Mouse (Mus musculus): ENCODE measurements around the gene Ltb4r1.

Ltb4r1 gene

DNA sequence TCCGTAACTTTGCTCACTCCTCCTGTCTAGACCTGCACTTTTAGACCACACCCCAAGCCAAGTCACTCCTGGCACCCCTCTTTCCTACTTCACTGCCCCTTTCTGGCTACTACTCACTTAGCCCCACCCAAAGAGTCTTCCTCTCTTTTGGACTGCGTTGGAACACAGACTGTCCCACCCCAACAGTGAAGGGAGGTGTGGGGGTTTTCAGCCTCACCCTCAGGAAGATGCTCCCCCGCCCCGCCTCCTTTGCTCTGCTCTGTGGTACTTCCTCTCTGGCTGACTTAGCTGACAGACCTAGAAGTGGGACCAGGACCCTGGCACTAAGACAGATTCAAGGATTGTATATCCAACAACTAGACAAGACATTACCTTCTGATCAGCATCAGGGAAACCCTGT is at the start of gene Ltb4r1:
TSS of gene Ltb4r1 (plus strand) at position 267 of the 400 bp plus-strand sequence.
- DNase-seq (ENCODE audit: low spot score in 2 of 2): no peak

DNA sequence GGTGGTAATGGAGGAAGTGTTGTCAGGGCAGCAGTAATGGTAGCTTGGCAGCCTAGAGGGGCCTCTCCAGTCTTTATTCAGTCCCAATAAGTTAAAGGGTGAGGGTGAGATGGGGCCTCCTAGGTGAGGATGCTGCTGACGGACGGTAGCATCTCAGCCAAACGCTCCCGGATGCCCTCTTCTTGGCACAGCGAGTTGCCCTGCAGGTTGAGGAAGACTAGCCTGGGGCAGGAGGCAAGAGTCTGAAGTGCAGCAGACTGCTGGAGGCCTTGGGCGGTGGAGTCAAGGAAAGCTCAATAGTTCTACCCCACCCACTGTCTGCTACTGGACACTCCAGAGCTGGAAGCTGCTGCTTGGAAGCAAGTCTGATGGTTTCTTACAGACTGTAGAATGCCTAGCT is 49.5 kb upstream of the Ltb4r1 start:
- no peak for DNase-seq (ENCODE audit: low spot score in 2 of 2)

DNA sequence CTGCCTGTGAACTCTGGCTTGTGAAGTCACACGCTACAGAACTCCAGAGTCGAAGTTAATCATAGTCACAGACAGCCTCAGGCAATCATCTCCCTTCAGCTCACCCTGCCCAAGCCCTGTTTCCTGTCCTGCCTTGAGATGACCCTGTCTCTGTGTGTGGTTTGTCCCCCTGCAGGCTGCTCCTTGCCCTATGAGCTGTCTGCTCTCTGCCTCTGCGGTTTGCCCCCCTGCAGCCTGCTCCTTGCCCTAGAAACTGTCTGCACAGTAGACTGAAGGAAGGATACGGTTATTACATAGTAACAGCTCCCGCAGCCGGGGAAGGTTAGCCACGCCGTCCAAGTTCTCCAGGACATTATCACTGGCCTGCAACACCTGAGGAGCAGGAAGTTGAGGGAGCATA is 48.9 kb upstream of the Ltb4r1 start:
- DNase-seq (ENCODE audit: low spot score in 2 of 2): no peak

DNA sequence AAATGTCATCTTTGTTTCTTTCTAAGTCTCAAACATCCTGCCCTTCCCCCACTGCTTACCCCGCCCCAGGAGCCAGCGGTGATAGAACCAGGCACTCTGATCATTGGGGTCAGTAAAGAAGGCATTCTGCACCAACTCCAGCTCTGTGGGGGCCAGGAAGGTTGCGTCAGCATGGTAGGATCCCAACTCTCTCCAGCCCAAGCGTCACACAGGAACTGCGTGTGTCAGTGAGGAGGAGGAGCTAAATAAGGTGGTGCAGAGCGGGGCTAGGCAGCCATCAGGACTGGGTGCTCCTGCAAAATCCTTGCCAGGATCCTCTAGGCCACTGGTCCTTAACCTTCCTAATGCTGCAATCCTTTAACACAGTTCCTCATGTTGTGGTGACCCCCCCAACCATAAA is 46.0 kb upstream of the Ltb4r1 start:
- DNase-seq (ENCODE audit: low spot score in 2 of 2): no peak

DNA sequence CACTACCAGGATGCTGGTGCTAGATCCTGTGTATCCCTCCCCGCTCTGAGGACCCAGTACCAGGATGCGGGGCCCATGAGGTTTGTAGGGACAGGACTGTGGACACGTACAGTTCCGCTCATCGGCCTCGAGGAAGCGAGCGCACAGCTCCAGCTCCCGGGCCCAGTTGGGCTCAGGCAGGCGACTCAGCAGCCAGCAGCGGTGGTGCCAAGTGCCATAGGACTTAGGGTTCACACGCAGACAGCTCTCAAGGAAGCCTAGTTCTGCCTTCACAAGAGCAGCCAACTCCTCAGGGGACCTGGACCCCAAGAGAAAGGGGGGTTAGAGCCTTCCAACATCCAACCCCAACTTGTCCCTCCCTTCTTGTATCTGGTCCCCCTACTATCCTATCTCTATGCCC is 45.1 kb upstream of the Ltb4r1 start:
- no peak for DNase-seq (ENCODE audit: low spot score in 2 of 2)

DNA sequence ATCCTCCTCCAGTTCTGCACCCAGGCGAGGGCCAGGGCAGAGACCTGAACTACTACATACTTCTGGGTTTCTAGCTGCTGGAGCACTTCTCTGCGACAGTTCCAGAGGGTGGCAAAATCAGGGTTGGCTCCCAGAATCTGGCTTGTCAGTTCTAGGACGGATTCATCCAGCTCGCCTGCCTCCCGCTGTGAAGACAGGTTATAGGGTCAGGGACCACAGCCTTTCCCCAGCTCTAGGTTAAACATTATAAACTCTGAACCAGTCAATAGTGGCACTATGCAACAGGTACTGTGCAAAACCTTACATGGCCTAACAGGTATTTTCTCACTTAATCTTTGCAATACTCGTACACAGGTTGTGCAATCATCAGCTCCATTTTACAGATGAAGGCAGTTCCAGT is 44.7 kb upstream of the Ltb4r1 start:
- no peak for DNase-seq (ENCODE audit: low spot score in 2 of 2)

DNA sequence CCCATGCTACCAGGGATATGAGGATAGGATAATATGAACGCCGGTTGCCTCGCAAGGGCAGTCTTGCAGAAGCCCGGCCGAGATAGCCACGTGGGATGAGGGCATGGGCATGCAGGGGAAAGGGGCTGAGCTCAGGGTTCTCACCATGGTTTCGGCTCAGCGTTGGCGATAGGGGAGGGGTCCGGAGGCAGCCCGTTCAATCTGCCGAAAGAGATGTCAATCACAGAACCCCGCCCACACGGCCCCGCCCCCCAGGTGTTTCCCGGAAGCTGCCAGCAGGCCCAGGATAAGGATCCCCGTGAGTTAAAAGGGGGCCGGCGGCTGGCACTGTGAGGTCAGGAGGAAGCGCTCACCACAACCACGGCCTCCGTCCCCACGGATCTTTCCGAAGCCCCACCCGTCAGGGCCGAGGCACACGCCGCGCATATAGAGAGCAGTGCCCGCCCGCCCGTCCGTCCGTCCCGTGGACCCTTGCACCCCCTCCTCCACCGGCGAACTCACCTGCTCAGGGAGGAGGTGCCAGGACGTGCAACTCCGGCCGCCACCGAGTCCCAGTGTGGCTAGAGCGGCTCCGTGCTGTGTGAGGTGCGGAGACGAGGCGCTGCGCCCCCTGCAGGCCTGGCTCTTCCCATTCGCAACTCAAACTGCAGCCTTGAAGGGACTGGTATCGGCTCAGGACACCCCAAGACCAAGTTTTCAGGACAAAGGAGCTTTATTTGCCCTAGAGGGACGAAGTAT is 43.9 kb upstream of the Ltb4r1 start, which contains the start of gene Rabggta:
TSS of gene Rabggta (minus strand) at position 564 of the 738 bp plus-strand sequence.
- peak; percentile 96 for DNase-seq (ENCODE audit: low spot score in 2 of 2)

DNA sequence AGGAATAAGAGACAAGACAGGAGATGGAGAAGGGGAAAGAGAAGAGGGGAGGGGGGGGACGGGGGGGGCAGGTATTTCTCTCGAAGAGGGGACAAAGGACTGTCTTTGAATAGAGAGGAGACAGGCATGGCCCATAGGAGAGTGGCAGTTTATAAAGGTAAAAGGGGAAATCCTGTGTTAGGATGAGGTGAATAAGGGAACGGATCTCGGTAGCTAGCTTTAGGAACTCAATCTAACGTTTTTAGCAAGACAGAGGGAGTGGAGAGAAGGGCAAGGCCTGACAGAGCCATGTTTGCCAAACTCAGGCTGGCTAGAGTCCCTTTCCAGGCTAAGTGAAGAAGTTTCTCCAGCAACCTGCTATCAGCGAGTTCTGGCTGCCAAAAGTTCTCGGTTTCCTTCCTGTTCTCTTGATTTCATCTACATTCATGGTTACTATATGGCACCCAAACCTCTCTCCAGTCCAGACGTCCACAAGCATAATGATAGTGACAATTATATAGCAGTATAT is 43.3 kb upstream of the Ltb4r1 start:
- DNase-seq (ENCODE audit: low spot score in 2 of 2): no peak

DNA sequence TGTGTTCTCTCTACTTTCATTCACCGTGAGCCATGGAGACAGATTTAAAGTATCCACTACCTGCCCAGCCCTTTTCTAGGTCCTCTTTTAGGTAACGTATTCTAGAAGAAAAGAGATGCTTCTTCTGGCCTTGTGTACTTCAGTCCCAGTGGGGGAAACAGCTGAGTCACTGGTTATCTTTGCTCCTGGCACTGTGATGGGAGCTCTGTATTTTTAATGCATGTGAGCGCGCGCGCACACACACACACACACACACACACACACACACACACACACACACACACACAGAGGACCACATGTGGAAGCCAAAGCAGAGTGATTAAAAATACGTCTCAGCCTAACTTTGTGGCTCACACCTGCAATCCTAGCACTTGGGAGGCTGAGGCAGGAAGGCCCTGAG is 42.3 kb upstream of the Ltb4r1 start:
- DNase-seq (ENCODE audit: low spot score in 2 of 2): no peak

DNA sequence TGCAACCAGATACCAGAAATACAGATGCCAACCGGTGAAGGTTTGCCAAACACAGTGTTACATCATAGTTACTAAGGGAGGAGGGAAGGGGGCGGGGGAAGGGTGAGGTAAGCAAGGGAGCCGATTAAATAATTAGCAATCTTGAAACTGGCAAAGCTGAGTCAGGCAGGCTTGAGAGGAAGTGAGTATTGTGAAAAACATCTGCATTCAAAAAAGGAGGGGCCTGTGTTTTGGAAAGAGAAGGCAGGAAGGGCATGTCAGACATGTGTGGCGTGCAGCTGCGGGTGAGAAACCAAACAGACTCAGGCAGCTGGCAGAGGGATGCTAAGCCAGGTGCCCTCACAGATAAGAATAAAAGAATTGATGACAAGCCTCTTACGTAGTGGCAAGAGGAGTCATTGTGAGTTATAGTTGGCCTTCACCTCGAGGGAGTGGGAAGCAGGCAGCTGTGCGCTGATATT is 41.3 kb upstream of the Ltb4r1 start:
- DNase-seq (ENCODE audit: low spot score in 2 of 2): no peak

DNA sequence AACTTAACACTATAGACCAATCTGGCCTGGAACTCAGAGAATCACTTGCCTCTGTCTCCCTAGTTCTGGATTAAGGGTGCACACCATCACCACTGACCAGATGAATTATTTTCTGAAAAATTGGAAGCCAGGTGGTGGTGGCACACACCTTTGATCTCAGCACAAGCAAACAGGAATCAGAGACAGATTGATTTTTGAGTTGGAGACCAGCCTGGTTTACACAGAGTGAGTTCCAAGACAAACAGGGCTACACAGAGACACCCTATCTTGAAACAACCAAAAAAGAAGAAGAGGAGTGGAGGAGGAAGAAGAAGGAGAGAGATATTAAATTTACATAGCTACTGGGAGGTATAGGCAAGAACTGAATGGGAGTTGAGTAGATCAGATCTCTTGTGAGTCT is 39.5 kb upstream of the Ltb4r1 start:
- no peak for DNase-seq (ENCODE audit: low spot score in 2 of 2)

DNA sequence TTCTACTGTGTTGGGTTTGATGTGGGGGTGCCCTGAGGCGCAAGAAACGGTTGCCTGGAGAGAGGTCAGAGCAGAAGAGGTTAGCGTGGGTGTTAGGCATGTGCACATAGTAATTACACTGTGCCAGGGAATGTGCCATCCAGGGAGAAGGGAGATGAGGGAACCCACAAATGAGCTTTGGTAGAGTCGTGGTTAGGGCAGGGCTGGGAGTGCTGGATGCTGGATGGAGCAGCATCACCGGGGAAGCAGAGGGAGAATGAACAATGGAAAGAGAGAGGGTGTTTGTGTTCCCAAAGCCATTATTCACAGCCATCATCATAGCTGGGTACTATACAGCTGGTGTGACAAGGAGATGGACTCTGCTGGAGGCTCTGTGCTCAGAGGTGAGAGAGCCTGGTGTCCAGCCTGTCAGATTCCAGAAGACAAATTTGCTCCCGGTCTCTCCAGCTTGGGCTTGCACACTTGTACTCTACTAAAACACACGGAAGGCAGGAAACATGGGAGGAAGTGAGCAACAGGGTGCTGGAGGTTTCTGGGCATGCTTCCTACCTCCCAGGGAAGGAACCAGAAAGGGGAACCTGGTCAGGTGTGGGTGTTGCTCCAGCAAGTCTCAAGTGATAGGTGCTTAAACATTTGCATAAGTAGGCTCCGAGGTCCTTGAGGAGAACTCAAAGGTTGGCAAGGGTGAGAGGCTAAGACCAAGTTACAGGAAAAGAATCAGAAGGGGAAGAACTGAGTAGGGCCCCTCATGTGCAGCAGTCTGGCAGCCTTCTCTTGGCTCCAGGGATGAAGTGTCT is 37.7 kb upstream of the Ltb4r1 start:
- no peak for DNase-seq (ENCODE audit: low spot score in 2 of 2)

DNA sequence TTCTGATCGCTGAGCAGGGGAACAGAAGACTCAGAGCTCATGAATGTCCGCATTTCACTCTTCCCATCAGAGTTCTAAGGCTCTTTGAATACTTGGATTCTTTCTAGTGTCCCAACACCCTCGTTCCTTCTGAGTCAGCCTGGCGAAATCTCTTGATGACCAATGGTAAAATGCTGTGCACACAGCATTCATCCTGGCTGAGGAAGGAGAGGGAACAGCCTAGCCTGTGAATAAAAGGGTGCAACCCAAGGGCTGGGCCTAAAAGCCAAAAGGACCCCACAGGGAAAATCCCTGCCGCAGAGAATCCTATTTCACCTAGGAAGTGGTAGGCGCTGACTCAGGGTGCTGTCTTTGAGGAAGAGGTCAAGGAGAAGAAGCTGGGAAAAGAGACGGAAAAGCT is 35.6 kb upstream of the Ltb4r1 start:
- DNase-seq (ENCODE audit: low spot score in 2 of 2): no peak

DNA sequence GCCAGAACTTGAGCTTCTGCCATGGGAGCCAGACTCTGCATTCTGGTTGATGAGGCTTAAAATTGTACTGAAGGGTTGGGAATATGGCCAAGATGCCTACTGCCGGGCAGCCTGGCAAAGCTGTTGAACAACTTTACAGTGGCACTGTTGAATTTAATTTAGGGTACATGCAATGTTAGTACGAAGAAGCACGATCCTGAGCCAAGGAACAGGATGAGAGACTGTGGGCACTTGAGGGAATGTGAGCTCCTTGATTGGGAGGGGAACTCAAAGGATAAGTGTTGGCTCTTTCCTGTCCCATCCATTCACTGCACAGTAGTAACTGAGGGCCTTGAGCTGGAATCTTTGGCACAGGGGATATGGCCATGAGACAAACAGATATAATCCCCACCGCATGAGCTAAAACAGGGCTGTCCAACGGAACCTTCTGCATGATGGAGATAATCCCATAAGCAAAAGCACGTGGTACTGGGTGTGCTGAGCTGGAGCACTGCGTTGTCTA is 35.2 kb upstream of the Ltb4r1 start:
- DNase-seq (ENCODE audit: low spot score in 2 of 2): peak; percentile 69 to 82

DNA sequence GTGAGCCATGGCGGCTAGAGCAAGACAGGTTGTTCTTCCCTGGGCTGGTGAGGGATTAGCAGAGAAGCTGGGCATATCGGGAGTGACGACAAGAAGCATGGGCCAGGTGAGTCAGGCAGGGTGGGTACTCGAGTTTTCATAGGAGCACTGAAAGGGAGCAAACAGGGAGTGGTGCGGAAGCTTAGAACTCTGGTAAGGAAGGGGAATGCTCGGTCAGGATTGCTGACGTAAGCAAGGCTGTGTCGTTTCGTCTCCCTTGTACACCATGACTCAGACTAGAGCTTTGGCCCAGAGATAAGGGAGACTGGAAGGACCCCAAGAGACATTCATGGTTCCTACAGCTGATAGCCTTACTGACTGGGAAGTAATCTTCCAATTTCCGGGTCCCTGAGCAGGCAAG is 31.9 kb upstream of the Ltb4r1 start:
- no peak for DNase-seq (ENCODE audit: low spot score in 2 of 2)

DNA sequence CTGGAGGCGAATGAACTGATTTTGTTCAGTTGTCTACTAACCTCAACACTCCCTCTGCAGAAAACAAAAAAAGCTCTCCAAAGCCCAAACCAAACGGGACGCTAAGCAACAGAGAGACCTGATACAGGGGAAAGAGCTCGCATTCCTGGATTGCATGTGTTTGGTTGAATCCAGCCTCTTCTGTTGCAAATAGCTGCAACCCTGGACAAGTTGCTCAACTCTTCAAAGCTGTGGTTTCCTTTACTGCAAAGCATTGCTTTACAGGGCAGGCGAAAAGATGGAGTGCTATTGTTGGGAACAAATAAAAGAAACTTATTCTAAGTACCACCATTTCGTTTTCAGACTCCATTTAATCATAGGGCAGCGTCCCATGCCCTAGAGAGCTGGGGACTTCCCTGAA is 30.9 kb upstream of the Ltb4r1 start:
- DNase-seq (ENCODE audit: low spot score in 2 of 2): no peak

DNA sequence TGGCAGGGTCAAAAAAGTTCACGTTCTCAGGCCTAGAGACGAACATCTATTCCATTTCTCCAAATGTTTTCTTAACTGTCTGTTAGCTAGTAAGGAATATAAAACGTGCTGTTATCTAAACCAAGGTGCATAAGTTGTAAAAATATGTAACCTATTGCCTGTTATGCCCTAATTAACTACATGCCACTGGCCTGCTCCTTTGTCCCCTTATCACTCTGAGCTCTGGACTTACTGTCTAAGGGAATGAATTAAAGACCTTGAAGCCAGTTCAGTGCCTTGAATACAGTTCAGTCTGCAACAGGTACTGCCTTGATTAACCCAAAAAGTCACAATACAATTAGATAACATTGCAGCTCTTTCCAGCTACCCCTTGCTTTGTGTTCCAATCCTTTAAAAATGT is 30.4 kb upstream of the Ltb4r1 start:
- no peak for DNase-seq (ENCODE audit: low spot score in 2 of 2)

DNA sequence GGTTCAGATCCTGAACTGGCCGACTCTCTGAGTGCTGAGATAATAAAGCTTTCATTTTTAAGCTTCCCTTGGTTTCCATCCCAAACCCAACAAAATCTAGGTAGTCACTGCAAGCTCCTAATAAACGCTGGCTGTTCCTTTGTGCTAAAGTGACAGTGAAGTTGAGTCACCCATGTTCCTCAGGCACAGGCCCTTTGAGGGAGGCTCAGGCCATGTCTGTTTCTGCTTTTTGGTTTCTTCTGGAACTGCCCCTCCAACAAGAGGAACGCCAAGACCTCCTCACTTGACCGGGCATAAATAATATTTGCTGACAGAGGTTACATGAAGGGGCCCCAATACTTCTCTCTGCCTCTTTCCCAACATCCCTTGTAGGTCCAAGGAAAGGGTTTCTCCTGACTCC is 30.0 kb upstream of the Ltb4r1 start:
- DNase-seq (ENCODE audit: low spot score in 2 of 2): no peak

DNA sequence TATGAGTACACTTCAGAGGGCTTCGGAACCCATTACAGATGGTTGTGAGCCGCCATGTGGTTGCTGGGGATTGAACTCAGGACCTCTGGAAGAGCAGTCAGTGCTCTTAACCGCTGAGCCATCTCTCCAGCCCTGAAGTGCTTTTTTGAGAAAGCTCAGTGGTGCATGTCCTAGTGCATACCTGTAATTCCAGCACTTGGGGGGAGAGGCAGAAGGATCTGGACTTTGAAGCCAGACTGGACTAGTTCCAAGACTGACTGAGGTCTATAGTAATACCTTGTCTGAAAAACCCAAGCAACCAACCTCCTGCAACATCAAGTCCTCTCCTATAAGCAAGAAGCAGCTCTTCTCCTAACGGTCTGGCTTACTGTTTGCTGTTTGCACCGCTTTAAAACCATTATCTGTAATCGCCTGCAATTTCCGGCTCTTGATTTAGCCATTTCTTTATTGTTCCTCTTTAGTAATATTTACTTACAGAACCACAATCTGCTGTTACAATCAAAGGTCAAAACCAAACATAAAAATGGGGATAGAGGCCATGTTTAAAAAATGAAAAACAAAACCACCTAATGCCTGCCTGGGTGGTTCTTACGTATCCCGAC is 28.6 kb upstream of the Ltb4r1 start:
- no peak for DNase-seq (ENCODE audit: low spot score in 2 of 2)

DNA sequence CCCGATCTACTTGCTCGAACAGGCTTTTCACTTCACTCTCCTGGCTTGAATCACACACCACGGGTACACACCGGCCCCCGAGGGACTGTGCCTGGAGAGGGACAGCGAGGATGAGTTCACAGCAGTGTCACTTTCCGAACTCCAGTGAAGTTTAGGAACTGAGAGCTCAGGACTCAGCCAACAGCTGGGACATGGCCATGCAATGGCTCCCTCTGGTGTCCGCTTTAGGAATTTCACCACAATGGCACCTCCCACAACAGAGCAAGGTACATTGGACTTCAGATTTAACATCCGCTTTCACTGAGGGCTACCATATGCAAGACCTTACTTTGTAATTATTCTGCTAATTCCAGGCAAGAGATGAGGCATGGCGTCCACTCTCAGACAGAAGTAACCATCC is 22.1 kb upstream of the Ltb4r1 start:
- peak; percentile 85 to 90 for DNase-seq (ENCODE audit: low spot score in 2 of 2)

DNA sequence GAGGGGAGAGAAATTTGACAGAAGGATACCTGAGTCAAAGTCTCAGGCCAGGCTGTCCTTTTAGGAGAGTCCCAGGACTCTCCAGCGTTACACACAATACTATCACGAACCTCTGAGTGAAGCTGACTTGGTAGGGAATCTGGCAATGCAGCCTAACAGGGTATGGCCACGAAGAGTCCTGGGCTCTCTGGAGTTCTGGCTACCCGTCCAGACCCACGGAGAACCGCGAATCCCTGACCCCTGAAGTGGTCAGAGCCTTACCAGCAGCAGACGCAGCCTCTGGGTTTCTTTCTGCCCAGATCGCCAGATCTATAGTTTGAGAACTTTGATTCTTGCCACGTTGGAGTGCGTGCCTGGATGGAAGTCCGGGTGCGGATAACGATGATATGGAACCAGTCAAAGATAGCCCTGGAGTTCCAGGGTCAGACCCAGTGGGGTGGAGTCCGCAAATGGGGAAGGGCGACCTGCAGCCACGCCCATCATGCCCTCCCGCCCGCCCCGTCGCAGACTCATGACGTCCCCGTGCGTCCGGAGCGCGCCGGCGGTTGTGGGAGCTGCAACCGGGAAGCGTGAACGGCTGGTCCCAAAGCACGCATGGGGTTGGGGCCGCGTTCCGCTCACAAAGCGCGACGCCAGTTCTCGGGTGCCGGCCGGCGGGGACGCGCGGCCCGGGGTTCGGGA is 20.4 kb upstream of the Ltb4r1 start, which contains the start of the genes Dhrs1 and Nop9:
TSS of gene Dhrs1 (minus strand) at position 511 of the 681 bp plus-strand sequence.
TSS of gene Nop9 (plus strand) at position 514 of the 681 bp plus-strand sequence.
- peak; percentile 90 to 92 for DNase-seq (ENCODE audit: low spot score in 2 of 2)

DNA sequence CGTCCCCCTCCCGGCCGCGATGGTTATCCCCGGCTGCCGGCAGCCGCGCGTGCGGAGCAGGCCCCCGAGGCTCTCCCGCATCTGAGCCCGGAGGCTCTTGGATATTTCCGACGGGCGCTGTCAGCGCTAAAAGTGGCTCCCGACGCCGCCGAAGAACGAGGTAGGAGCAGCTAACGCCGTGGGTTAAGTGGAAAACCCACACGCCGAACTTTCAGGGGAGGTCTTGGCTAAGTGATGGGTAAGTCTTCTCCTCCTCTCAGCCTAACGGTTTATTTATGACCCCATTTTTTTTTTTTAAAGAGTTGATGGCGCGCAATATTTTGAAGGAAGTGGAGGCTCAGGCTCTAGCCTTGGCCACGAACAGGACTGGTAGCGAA is 19.9 kb upstream of the Ltb4r1 start:
- DNase-seq (ENCODE audit: low spot score in 2 of 2): no peak

Data from right cerebral cortex, postnatal 10 days (tissue).